Mouse (Mus musculus) embryonic facial prominence, embryonic 14.5 days (tissue): ENCODE data around the gene Ppp1r14b. TPM values are rescaled to one million over a fixed set of nuclear protein-coding genes. Genes with fewer than 3 reads are reported as not detected.

Experiments
- ATAC-seq: fragments of 200-750 bp; cut with Nextera tagmentation; 2 replicates; pipeline ENCODE4 v1.8.0; 2017; ENCODE audit warnings: low read depth, moderate number of reproducible peaks, moderate TSS enrichment
- DNase-seq: peaks from one replicate; pipeline ENCODE4 v3.0.0-alpha.2; 2015; ENCODE audit warnings: low spot score
- H3K27ac ChIP-seq: fragments of 300-500 bp; sonication (generic); replicated peaks from 2 replicates; pipeline ENCODE4 v1.5.1; 2014; ENCODE audit warnings: low read depth, mild to moderate bottlenecking, low read length, moderate library complexity
- H3K27me3 ChIP-seq: fragments of 300-500 bp; sonication (generic); replicated peaks from 2 replicates; pipeline ENCODE4 v1.6.1; 2014; ENCODE audit warnings: low read length; ENCODE audit not compliant: control insufficient read depth, insufficient read depth
- H3K36me3 ChIP-seq: fragments of 300-500 bp; sonication (generic); 2 replicates; pipeline ENCODE4 v1.6.1; 2014; ENCODE audit warnings: low read length, mixed read lengths; ENCODE audit not compliant: control insufficient read depth, insufficient read depth
- H3K4me1 ChIP-seq: fragments of 300-500 bp; sonication (generic); 2 replicates; pipeline ENCODE4 v1.6.1; 2014; ENCODE audit warnings: antibody characterized with exemption, low read length; ENCODE audit not compliant: control insufficient read depth, insufficient read depth
- H3K4me2 ChIP-seq: fragments of 300-500 bp; sonication (generic); 2 replicates; pipeline ENCODE4 v1.6.1; 2014; ENCODE audit warnings: low read depth, mild to moderate bottlenecking, low read length, moderate library complexity, mixed read lengths
- H3K4me3 ChIP-seq: fragments of 300-500 bp; sonication (generic); 2 replicates; pipeline ENCODE4 v1.5.1; 2014; ENCODE audit warnings: low read depth, mild to moderate bottlenecking, low read length
- H3K9ac ChIP-seq: fragments of 300-500 bp; sonication (generic); 2 replicates; pipeline ENCODE4 v1.6.1; 2014; ENCODE audit warnings: low read depth, mild to moderate bottlenecking, low read length, moderate library complexity, mixed read lengths
- H3K9me3 ChIP-seq: fragments of 300-500 bp; sonication (generic); 2 replicates; pipeline ENCODE4 v1.6.1; 2016; ENCODE audit warnings: low read length; ENCODE audit not compliant: control insufficient read depth
- WGBS: fragments of 180-500 bp; shearing (Covaris S2); extraction: QIAGEN DNeasy Blood & Tissue Kit; methylation state at CpG from one replicate; pipeline ENCODE4 v1.1.7; 2014; 5-methylcytosine and 5-hydroxymethylcytosine counted together
- polyA plus RNA-seq: library from polyadenylated mRNA; unstranded; fragments of >200 nt; fragmentation: Nextera tagmentation; extraction: Ambion mirVana; gene quantifications from 2 replicates; pipeline ENCODE4 v1.2.1, GENCODE M21; 2014

Ppp1r14b gene
- polyA plus RNA-seq, 1 experiment from 2014 or later: 302 TPM

DNA sequence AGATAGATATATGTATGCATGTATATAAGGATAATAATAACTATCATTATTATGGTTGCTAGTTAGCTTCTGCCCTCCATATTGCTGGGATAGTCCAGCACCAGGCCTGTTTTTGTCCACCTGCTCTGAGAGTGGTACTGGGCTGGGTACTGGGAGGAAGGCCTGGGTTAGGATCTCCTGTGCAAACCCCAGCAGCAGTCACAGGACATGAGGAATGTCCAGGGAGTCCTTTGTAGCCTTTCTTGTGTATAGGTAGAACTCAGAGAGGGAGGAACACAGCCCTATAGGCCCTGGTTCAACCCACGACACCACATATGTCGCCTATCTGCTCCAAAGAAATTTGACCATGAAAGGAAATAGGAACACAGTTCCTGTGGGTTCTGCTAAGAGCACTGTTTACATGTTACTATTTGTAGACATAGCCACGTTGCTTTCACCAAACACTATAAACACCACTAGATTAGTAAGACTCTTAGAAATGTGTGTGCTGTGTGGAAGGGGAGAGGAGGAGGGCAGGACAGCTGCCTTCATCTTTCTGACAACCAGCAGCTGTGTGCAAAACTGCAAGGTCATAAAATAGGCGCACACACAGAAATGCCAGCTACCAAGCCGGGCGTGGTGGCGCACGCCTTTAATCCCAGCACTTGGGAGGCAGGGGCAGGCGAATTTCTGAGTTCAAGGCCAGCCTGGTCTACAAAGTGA lies 32.3 kb downstream of the Ppp1r14b start:
- H3K9me3 ChIP-seq: no peaks in the 10 kb centered on the region
- WGBS: 79% methylated on average over 9 of the region's 9 CpGs
- DNase-seq: no peak
- H3K27ac ChIP-seq: no peak overlapping the region
- no peaks in the 10 kb centered on the region for H3K4me1 ChIP-seq
- no peaks in the 10 kb centered on the region for H3K27me3 ChIP-seq
- H3K36me3 ChIP-seq: no peaks in the 10 kb centered on the region
- no peak overlapping the region for H3K4me3 ChIP-seq
- ATAC-seq: no peak; the same call in 1 of the 2 replicates
- no peak overlapping the region for H3K9ac ChIP-seq
- no peak overlapping the region for H3K4me2 ChIP-seq

DNA sequence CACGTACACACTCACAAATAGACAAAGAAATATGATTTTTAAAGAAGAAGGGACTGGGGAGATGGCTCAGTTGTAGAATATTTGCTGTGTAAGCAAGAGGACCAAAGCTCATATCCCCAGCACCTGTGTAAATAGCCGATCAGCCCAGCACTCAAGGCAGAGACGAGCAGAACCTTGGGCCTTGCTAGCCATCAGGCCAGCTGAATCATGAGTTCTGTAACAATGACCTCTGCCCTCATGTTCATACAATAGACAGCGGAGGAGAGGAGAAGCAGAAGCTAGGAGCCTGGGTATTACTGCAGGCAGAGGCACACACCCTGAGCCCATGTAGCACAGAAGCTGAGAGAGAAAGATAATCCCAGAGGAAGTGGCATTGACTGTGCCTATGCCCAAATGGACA lies 37.7 kb downstream of the Ppp1r14b start:
- no peak overlapping the region for H3K27ac ChIP-seq
- no peak for ATAC-seq
- no peaks in the 10 kb centered on the region for H3K9me3 ChIP-seq
- no peak overlapping the region for H3K4me2 ChIP-seq
- no peak overlapping the region for H3K9ac ChIP-seq
- no peaks in the 10 kb centered on the region for H3K27me3 ChIP-seq
- no peak overlapping the region for H3K4me3 ChIP-seq
- WGBS: 79% methylated on average over 4 of the region's 4 CpGs
- no peak for DNase-seq
- no peaks in the 10 kb centered on the region for H3K4me1 ChIP-seq
- H3K36me3 ChIP-seq: 0 out of 2 replicates have a peak, but pooled peaks cover 6% of the 10 kb centered on the region

DNA sequence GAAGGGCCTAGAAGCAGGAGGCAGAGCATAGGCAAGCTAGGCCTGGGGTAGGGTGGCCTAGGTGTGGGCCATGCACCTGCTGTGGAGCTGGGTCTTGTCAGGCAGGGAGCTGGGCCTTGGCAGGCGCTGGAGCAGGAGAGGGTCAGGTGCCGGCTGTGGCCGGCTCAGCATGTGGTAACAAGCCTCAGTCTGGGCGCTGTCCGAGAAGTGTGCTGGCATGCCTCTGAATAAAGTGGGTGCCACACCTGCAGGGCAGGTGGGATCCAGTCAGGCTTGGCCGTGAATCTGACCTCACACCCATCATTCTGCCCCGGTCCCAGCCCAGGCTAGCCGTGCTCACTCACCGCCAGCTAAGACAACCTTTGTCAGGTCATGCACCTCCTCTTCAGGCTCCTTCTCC lies 39.2 kb downstream of the Ppp1r14b start:
- H3K4me3 ChIP-seq: no peak overlapping the region
- H3K9ac ChIP-seq: no peak overlapping the region
- DNase-seq (no peak), ATAC-seq (no peak)
- H3K36me3 ChIP-seq: peaks cover 6% of the 10 kb centered on the region; the same call in 1 of the 2 replicates
- no peaks in the 10 kb centered on the region for H3K4me1 ChIP-seq
- no peak overlapping the region for H3K4me2 ChIP-seq
- H3K27me3 ChIP-seq: no peaks in the 10 kb centered on the region
- WGBS: 81% methylated on average over 8 of the region's 9 CpGs
- H3K9me3 ChIP-seq: no peaks in the 10 kb centered on the region
- no peak overlapping the region for H3K27ac ChIP-seq

DNA sequence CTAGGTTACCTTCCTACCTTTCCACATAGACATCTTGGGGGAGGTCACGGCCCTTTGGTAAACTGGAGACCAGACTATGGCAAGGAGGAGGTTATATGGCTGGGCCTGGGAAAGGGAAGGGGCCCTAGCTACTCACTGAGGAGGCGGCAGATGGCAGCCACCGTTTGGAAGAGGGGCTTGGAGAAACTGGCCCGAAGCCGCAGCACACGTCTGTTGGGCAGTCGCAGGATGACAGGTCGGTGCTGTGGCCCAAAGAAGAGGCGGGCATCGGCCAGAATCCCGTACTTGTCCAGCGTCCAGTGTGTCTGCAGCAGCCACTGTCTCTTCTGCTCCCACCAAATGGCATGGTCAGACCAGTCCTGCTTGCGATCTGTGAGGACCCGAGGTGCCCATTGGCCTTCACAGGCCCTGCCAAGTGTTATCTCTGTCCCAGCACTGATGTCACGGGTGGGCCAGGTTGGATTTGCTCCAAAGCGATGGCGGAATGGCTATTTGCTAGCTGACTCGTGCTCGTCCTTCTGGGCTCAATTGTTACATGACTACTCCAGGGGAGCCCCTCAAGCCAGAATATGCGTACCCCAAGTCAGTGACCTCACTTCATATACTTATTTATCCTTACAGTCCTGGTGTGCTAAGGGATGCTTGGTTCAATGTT lies 39.8 kb downstream of the Ppp1r14b start:
- no peak for ATAC-seq
- Histone ChIP-seq H3K27ac (no peak overlapping the region), H3K9me3 (no peaks in the 10 kb centered on the region), H3K9ac (no peak overlapping the region), H3K4me3 (no peak overlapping the region), H3K4me2 (no peak overlapping the region), H3K4me1 (no peaks in the 10 kb centered on the region), H3K27me3 (no peaks in the 10 kb centered on the region), H3K36me3 (peaks cover 12% of the 10 kb centered on the region; the same call in 1 of the 2 replicates)
- WGBS: 94% methylated on average over 19 of the region's 20 CpGs
- DNase-seq: no peak

GRCm38 (mm10) chr19:7017541-7018457 lies 43.0 kb downstream of the Ppp1r14b start:
- Histone ChIP-seq H3K9ac (no peak overlapping the region), H3K4me1 (no peaks in the 10 kb centered on the region), H3K27me3 (no peaks in the 10 kb centered on the region), H3K4me3 (no peak overlapping the region), H3K27ac (no peak overlapping the region), H3K36me3 (peaks cover 43% of the 10 kb centered on the region), H3K4me2 (no peak overlapping the region), H3K9me3 (no peaks in the 10 kb centered on the region)
- 85% methylated on average over 12 of the region's 12 CpGs for WGBS
- ATAC-seq (no peak), DNase-seq (no peak)

- H3K9ac ChIP-seq: no peak overlapping the region
- H3K4me1 ChIP-seq: no peaks in the 10 kb centered on the region
- H3K27me3 ChIP-seq: no peaks in the 10 kb centered on the region
- H3K4me2 ChIP-seq: no peak overlapping the region
- H3K36me3 ChIP-seq: peaks cover 51% of the 10 kb centered on the region
- no peak overlapping the region; the same call in 1 of the 2 replicates for H3K27ac ChIP-seq
- ATAC-seq (no peak), DNase-seq (no peak)
- no peaks in the 10 kb centered on the region for H3K9me3 ChIP-seq
- no peak overlapping the region for H3K4me3 ChIP-seq
- WGBS: 83% methylated on average over 11 of the region's 11 CpGs
Measured at GRCm38 (mm10) chr19:7018546-7018945, 43.8 kb downstream of the Ppp1r14b start.

GRCm38 (mm10) chr19:7019191-7019590 lies 44.4 kb downstream of the Ppp1r14b start, which contains the start of gene Fermt3:
TSS of gene Fermt3 (minus strand) at chr19:7019469.
- H3K9me3 ChIP-seq: no peaks in the 10 kb centered on the region
- peaks cover 57% of the 10 kb centered on the region for H3K36me3 ChIP-seq
- no peak within 1 kb of the TSS; the same call in 1 of the 2 replicates for H3K27ac ChIP-seq
- H3K27me3 ChIP-seq: no peaks in the 10 kb centered on the region
- H3K4me1 ChIP-seq: no peaks in the 10 kb centered on the region
- H3K4me2 ChIP-seq: no peak within 1 kb of the TSS
- DNase-seq (peak; percentile 17), ATAC-seq (0 out of 2 replicates have a peak, but pooled peaks have one; percentile 28)
- H3K9ac ChIP-seq: no peak within 1 kb of the TSS
- no peak within 1 kb of the TSS for H3K4me3 ChIP-seq
- 86% methylated on average over 5 of the region's 5 CpGs for WGBS

DNA sequence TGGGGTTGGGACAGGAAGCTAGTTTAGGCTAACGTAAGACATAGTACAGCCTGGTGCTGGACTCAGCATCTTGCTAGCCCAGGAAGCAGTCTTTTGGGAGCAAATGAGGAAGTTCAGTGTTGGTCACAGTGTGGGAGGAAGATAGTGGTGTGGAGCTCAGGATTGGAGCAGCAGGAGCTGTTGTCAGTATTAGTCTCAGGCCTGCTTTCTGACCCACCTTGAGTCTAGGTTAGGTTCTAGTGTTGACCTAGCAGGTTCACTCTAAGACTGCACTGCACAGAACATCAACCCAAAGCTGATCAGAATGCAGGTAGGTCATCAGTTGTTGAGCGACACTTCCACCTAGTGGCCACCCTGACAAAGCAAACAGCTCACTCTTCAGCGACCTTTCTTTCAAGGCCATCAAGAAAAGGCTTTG lies 45.5 kb downstream of the Ppp1r14b start:
- Histone ChIP-seq H3K4me1 (no peaks in the 10 kb centered on the region), H3K9ac (no peak overlapping the region), H3K27me3 (no peaks in the 10 kb centered on the region), H3K9me3 (no peaks in the 10 kb centered on the region), H3K4me3 (no peak overlapping the region), H3K36me3 (peaks cover 62% of the 10 kb centered on the region), H3K27ac (no peak overlapping the region), H3K4me2 (no peak overlapping the region)
- DNase-seq (peak; percentile 61), ATAC-seq (peak; percentile 73)
- WGBS: 44% methylated on average over 3 of the region's 3 CpGs
